Mouse (Mus musculus) kidney, adult 10 weeks (tissue): ENCODE measurements around the gene Cfap300. TPM values are rescaled to one million over a fixed set of nuclear protein-coding genes. Genes with fewer than 3 reads are reported as not detected.

Experiments used
- polyA plus RNA-seq: library from polyadenylated mRNA; stranded (reverse); fragments of 350-450 nt; fragmentation: Illumina TruSeq; extraction: RNeasy Lipid Tissue Mini Kit (QIAGEN cat#74804); gene quantifications from one replicate; pipeline ENCODE4 v1.2.3, GENCODE M21; 2014; ENCODE audit warnings: low read depth, low replicate concordance

The Cfap300 gene
- polyA plus RNA-seq = 22.8 TPM

DNA sequence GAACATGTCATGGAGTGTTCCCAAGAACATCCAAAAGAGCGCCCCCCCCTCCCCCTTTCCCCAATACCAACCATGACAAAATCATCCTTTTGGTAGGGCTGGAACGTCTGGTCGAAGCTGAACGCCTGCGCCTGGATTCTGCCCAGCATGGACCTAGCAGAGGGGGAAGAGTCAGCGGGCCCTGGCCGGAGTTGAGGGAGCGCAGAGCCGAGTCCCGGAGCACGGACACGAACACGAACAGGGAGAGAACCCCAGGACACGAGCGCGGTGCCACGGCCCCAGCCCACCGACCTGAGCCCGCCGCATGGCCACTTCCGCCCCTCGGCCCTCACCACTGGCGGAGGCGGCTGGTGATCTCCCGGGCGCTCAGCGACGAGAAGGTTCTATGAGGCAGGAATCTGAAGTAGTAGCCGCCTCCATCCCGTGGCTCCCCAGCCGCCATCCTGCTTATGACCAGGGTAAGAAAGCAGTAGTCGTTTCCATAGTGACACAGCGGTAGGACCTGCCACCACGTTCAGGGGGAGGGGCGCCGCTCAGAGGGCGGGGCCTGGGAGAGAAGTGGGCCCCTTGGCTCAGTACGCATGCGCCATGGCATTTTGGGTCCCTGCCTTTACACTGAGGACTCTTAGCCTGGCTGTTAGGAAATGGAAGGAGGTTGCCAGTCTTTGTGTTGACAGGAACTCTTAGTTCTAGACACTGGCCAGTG lies at the start of gene Cfap300:
Gene Cfap300, minus strand, starts transcription at position 486 of the 706 bp plus-strand sequence.

DNA sequence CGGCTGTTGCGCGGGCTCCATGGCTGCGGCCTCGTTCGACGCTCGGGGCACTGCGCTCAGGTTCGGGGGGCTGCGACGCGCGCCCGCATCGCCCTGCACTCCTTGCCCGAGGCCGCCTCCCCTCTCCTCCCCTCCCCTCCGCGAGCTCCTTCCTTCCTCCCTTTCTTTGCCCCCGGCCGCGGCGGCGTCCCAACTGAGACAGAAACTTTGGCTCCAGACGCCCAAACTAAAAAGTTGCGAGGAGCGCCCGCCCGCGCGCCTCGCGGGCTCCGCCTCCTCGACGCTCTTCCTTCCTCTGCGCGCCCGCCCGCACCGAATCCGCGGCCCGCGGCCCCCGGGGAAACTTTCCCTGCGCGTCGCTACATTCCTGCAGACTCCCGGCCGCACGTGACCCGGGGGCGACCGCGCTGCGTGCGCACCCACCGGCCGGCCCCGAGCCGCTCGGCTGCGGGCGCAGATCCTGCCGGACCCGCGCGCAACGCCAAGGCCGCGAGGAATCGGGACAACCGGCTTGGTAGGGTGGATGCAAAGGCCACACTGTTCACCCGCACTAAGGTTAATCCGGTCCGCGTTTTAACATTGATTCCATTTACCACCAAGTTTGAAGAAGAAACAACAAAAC lies 38.1 kb downstream of the Cfap300 start, which contains the start of gene Yap1:
Gene Yap1, minus strand, starts transcription at position 227 of the 622 bp plus-strand sequence.

Other genes starting within 250 kb of the Cfap300 start
- 62.5 TPM for gene Birc2, start 205.8 kb downstream of the Cfap300 start, polyA plus RNA-seq
- gene Birc3, start 169.6 kb downstream of the Cfap300 start, polyA plus RNA-seq = 14.3 TPM
- 54.7 TPM for gene Yap1, start 38.2 kb downstream of the Cfap300 start, polyA plus RNA-seq
- 33.1 TPM for gene Cep126, start 91.5 kb upstream of the Cfap300 start, polyA plus RNA-seq